Mouse (Mus musculus) spleen, adult 2 months (tissue): Measurements from ENCODE around the gene Akap8l.

Source experiments
- CTCF ChIP-seq: fragments of 200-500 bp; IDR thresholded peaks from 2 replicates; pipeline ENCODE4 v1.5.1; 2011; ENCODE audit warnings: mild to moderate bottlenecking, inconsistent platforms; ENCODE audit not compliant: insufficient read depth, insufficient read length, insufficient replicate concordance; ENCODE audit errors: extremely low read depth
- POLR2A ChIP-seq: fragments of 200-500 bp; IDR thresholded peaks from 2 replicates; pipeline ENCODE4 v1.6.1; 2011; ENCODE audit warnings: low read depth, low read length, inconsistent platforms

- no peak for TF ChIP-seq CTCF
- TF ChIP-seq POLR2A: peak; percentile 94
Observed at GRCm38 (mm10) chr17:32320597-32321389, 29.6 kb downstream of the Akap8l start, which contains the start of gene Akap8.
